Mouse (Mus musculus): ENCODE data around the gene Stxbp4.

Stxbp4 gene

DNA sequence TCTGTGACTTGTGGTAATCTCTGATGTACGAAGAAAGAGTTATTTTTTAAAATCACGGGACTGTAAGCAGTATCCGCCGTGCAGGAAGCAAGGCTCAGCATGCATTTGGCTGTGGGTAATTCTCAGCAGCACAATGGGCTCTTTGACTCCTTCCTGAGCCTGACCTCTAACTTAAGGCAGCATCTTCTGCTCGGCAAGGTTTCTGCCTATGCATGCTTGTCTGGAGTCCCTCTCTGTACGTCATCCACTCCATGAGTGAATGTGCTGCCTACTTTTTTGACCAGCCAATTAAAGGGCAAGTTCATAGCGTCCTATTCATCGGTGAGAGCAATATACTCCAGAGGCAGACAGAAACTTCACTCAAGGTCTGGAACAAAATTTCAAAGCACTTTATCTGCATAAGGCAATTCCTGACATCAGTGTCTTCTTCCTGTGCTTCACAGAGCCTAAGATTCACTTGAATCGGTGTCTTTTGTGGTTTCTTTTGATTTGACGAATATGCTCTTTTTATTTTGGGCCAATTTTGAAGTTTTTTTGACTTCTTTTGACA is 173.8 kb downstream of the Stxbp4 start:
- DNase-seq (ENCODE audit: low read depth), result no peak

DNA sequence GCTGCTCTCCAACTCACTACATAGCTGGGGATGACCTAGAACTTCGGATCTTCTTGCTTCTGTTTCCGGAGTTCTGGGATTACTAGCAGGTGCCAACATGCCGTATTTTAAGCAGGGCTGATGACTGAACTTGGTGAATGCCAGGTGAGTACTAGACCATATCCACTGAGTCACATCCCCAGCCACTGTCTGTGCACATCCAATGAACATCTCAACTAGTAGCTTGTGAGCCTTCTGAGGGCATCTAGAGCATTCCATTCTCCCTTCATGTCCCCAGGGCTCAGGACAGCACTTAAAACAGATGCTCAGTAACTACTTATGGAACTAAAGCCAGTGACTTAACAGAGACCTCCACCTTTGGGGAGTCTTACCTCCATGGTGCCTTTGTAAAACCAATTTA is 177.4 kb downstream of the Stxbp4 start:
- DNase-seq (ENCODE audit: low read depth), result no peak

DNA sequence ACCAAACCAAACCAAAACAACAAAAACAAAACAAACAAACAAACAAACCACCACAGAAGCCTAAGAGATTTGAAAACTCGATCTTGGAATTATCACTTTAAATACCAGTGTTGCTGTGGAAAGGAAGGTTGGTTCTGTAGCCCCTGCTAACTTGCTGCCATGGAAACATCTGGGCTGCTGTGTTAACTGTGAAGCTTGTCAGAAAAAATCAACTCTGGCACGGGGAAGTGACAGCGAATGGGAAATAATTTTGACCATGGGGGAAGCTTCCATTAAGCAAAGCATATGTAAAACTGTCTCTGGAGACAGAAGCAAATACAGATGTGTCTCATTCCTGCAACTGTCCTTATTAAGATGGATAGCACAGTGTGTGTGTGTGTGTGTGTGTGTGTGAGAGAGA is 185.8 kb downstream of the Stxbp4 start:
- DNase-seq (ENCODE audit: low read depth), result no peak

DNA sequence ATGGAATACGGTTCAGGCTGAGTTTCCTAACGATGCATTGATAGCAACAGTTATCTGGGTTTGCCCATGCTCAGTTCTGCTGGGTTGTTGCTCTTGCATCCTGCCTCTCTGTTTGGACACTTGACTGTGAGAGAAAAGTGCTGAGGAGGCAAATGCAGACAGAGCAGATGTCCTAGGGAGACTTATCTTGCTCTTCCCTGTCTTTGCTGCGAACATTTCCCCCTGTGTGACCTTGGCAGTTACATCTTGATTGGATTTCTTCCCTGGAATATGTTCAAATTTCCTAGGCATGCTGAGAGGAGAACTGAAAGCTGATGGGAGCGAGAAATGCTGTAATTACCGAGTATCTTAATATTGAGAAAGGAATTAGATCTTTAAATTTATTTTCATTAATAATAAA is 186.4 kb downstream of the Stxbp4 start:
- DNase-seq (ENCODE audit: low read depth), result no peak

DNA sequence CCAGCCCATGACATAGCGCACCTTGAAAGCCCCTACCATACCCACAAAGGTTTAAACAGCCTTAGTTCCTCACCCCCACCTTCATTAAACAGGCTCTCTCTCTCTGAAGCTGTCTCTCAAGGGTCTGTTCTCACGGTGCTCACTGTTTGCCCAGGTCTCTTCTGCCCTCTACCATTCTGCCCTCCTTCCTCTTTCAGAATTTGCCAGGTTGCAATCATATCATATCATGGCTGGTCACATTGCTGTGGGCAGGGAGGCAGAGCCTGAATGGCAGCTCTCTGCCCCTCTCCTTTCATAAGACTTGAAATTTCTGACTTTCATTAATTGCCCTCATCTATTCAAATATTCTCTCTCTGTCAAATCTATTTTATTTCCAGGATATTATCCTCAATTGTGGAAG is 195.4 kb downstream of the Stxbp4 start:
- no peak for DNase-seq (ENCODE audit: low read depth)

DNA sequence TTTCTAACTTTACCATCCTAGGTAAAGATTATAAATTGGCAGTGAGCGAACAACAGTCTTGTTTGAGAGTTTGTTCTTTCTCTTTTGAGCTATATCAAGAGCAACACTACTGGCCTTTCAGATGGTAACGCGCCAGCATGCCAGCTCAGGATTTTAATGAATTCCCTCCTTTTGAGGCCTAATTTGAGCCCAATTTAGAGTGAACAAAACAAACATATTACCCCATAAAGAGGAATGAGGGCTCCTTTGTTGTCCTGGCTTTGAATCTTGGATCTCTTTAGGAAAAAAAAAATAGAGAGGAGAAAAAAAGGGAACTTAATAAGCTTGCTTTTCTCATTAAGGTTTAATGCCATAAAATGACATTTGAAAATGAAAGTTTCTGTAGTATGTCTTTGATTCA is 197.0 kb downstream of the Stxbp4 start:
- DNase-seq (ENCODE audit: low read depth), result no peak

DNA sequence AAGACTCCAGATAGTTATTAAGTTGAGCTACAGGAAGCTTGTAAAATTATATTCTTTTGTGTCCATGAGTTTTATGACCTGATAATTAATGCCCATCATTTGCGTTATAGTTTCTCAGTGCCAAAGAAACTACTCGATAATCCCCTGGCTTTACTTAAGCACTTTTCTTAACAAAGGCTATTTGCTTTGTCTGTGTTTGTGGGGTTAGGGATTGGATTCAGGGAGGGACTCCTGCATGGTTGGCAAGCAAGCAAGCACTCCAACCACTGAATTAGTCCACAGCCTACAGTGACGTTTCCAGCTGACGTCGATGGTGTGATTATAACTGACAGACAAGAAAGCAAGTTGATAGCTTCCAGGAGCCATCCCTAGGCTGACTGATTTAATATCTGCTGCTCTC is 199.1 kb downstream of the Stxbp4 start:
- no peak for DNase-seq (ENCODE audit: low read depth)
